Mouse (Mus musculus): ENCODE results near the gene Xntrpc.

- TF ChIP-seq EP300 (IDR thresholded peaks at IDR 0.05; ENCODE audit: low read depth) (no peak), CTCF (IDR thresholded peaks at IDR 0.05; ENCODE audit: low read depth) (no peak)
These were observed 36.0 kb downstream of the Xntrpc start, which contains the start of gene Art1 for GRCm38 (mm10) chr7:102101487-102101886.
